Mouse (Mus musculus): ENCODE measurements around the gene Rnf212b.

- TF ChIP-seq ZNF384 (IDR thresholded peaks at IDR 0.05; ENCODE audit: low read depth, low read length) = no peak
- no peak for TF ChIP-seq HCFC1 (IDR thresholded peaks at IDR 0.05; ENCODE audit: borderline replicate concordance, insufficient read depth, low read length)
- TF ChIP-seq CHD2 (IDR thresholded peaks at IDR 0.05; ENCODE audit: low read depth, low read length) = no peak
- TF ChIP-seq MAFK (IDR thresholded peaks at IDR 0.05; ENCODE audit: insufficient read depth, low read depth, low read length) = no peak
- TF ChIP-seq ZC3H11A (IDR thresholded peaks at IDR 0.05; ENCODE audit: borderline replicate concordance, low read depth, low read length) = no peak
Measured at GRCm38 (mm10) chr14:54799686-54800085, 14.3 kb upstream of the Rnf212b start.

All from ES-E14 (cell line).